Mouse (Mus musculus) lung, embryonic 15.5 days (tissue): ENCODE data around the gene Zfx. TPM values are rescaled to one million over a fixed set of nuclear protein-coding genes. Genes with fewer than 3 reads are reported as not detected.

ENCODE experiments used
- ATAC-seq: fragments of 200-750 bp; cut with Nextera tagmentation; 2 replicates; pipeline ENCODE4 v1.8.0; 2017; ENCODE audit warnings: moderate number of reproducible peaks, borderline replicate concordance; ENCODE audit not compliant: low FRiP score, low TSS enrichment; ENCODE audit errors: extremely low read depth
- H3K27ac ChIP-seq: fragments of 300-500 bp; sonication (generic); 2 replicates; pipeline ENCODE4 v1.5.1; 2015; ENCODE audit warnings: moderate library complexity, mild to moderate bottlenecking, inconsistent platforms
- H3K27me3 ChIP-seq: fragments of 300-500 bp; sonication (generic); 2 replicates; pipeline ENCODE4 v1.6.1; 2015; ENCODE audit warnings: inconsistent platforms
- H3K36me3 ChIP-seq: fragments of 300-500 bp; sonication (generic); 2 replicates; pipeline ENCODE4 v1.6.1; 2015; ENCODE audit warnings: inconsistent platforms
- H3K4me1 ChIP-seq: fragments of 300-500 bp; sonication (generic); 2 replicates; pipeline ENCODE4 v1.6.1; 2015; ENCODE audit warnings: inconsistent platforms
- H3K4me2 ChIP-seq: fragments of 300-500 bp; sonication (generic); 2 replicates; pipeline ENCODE4 v1.6.1; 2015; ENCODE audit warnings: inconsistent platforms, mild to moderate bottlenecking, moderate library complexity
- H3K4me3 ChIP-seq: fragments of 300-500 bp; sonication (generic); 2 replicates; pipeline ENCODE4 v1.5.1; 2015; ENCODE audit warnings: mild to moderate bottlenecking, inconsistent platforms
- H3K9ac ChIP-seq: fragments of 300-500 bp; sonication (generic); 2 replicates; pipeline ENCODE4 v1.6.1; 2015; ENCODE audit warnings: inconsistent platforms
- H3K9me3 ChIP-seq: fragments of 300-500 bp; sonication (generic); 2 replicates; pipeline ENCODE4 v1.6.1; 2016; ENCODE audit warnings: inconsistent platforms
- WGBS: fragments of 180-500 bp; shearing (Covaris S2); methylation state at CpG from one replicate; pipeline ENCODE4 v1.1.7; 2015; 5-methylcytosine and 5-hydroxymethylcytosine counted together
- polyA plus RNA-seq: library from polyadenylated mRNA; unstranded; fragments of >200 nt; fragmentation: Nextera tagmentation; extraction: Ambion mirVana; gene quantifications from 2 replicates; pipeline ENCODE4 v1.2.1, GENCODE M21; 2015

The Zfx gene
- polyA plus RNA-seq, 1 experiment from 2014 or later = 36.7 TPM

DNA sequence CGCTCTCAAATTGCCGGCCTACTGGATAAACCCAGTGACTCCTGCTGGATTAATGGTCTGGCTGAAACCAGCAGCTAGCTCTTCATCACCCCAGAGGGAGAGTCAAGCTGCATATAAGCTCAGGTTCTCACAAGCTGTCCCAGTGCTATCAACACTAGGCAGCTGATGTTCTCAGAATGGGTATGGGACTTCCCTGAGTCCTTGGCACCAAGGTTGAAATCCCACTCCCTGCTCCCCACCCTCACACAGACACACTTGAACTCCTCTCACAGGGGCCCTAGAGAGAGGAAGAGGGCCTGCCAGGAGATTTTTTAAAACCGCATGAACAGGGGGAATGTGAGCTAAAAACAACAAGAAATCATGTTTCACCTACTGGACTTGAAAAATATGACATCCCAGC is 74.5 kb downstream of the Zfx start:
- 69% methylated on average over 3 of the region's 3 CpGs for WGBS
- H3K27me3 ChIP-seq = peaks cover 5% of the 10 kb centered on the region

DNA sequence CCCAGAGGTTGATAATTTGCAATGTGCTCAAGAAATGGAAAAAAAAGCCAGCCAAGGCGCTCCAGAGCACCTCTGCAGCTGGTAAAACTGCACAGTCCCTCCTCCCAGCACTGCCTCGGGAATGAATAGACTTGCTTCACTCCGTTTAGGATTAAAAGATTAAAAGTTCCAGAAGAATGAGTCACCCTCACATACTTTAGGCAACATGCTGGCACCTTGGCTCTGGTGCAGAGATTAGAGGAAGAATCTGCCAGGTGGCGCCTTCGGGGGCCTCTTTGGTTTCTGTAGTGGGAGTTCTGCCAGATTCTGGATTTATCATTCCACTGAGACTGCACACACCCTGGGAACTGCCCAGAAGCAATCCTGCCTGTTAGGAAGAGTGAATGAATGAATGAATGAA is 75.5 kb downstream of the Zfx start:
- no peak overlapping the region for H3K9ac ChIP-seq
- no peaks in the 10 kb centered on the region for H3K4me1 ChIP-seq
- no peaks in the 10 kb centered on the region for H3K9me3 ChIP-seq
- H3K4me3 ChIP-seq = no peak overlapping the region
- 29% methylated on average over 5 of the region's 5 CpGs for WGBS
- ATAC-seq = no peak
- peaks cover 5% of the 10 kb centered on the region for H3K27me3 ChIP-seq
- H3K36me3 ChIP-seq = no peaks in the 10 kb centered on the region
- H3K27ac ChIP-seq = no peak overlapping the region
- no peak overlapping the region for H3K4me2 ChIP-seq

More for the DNA sequence above, 74.5 kb downstream of the Zfx start:
- ATAC-seq = no peak
- Histone ChIP-seq H3K9me3 (no peaks in the 10 kb centered on the region), H3K9ac (no peak overlapping the region), H3K36me3 (no peaks in the 10 kb centered on the region), H3K4me2 (no peak overlapping the region), H3K4me1 (no peaks in the 10 kb centered on the region), H3K4me3 (no peak overlapping the region), H3K27ac (no peak overlapping the region)

GRCm38 (mm10) chrX:94047381-94047780 is 76.1 kb downstream of the Zfx start:
- no peak for ATAC-seq
- H3K27ac ChIP-seq = no peak overlapping the region
- H3K9ac ChIP-seq = no peak overlapping the region
- H3K4me3 ChIP-seq = no peak overlapping the region
- no peak overlapping the region for H3K4me2 ChIP-seq
- no peaks in the 10 kb centered on the region for H3K9me3 ChIP-seq
- H3K4me1 ChIP-seq = no peaks in the 10 kb centered on the region
- 82% methylated on average over 5 of the region's 5 CpGs for WGBS
- H3K36me3 ChIP-seq = no peaks in the 10 kb centered on the region
- H3K27me3 ChIP-seq = peaks cover 5% of the 10 kb centered on the region

DNA sequence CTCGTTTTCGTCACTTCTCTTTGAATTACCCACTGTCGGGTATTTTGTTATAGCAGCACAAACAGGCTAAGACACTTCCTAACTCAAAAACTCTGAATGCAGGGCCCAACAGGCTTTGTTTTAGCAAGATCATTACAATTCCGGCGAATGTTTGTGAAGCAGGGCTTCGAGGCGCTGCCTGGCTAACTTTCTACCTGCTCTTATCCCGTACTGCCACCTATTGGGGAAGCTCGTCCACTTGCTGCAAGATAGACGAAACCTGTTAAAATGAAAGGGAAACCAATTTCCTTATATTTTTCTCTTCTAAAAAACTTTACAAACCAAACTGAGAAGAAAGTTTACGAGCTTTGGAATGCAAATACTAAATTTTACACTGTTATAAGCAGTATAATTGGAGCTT is 90.6 kb downstream of the Zfx start:
- Histone ChIP-seq H3K4me1 (no peaks in the 10 kb centered on the region), H3K36me3 (no peaks in the 10 kb centered on the region), H3K9me3 (no peaks in the 10 kb centered on the region), H3K27me3 (peaks cover 22% of the 10 kb centered on the region; the same call in 1 of the 2 replicates), H3K9ac (no peak overlapping the region), H3K4me3 (no peak overlapping the region), H3K27ac (no peak overlapping the region), H3K4me2 (no peak overlapping the region)
- 25% methylated on average over 11 of the region's 11 CpGs for WGBS
- ATAC-seq = no peak

DNA sequence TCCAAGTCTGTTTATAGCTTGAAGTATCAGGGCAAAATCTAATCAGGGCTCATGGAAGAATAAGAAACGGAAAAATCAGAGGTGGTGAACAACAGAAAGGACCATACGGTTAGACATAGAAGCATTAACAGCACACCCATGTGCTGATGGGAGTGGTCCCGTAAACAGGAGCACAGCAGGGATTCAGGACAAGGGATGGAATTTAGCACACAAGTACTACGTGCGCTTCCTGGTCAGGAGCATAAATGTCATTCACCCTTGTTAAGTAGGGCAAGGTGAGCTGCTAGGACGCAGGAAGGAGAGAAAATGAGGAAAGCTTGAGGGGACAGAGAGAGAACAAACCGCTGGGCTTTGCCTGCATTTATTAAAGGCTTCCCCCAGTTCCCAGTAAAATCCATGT is 93.4 kb downstream of the Zfx start:
- WGBS = 77% methylated on average over 7 of the region's 7 CpGs

More for the DNA sequence above, 93.4 kb downstream of the Zfx start:
- Histone ChIP-seq H3K27ac (no peak overlapping the region), H3K9ac (no peak overlapping the region), H3K4me1 (no peaks in the 10 kb centered on the region), H3K9me3 (no peaks in the 10 kb centered on the region), H3K4me2 (no peak overlapping the region), H3K4me3 (no peak overlapping the region), H3K36me3 (no peaks in the 10 kb centered on the region), H3K27me3 (peaks cover 18% of the 10 kb centered on the region; the same call in 1 of the 2 replicates)
- ATAC-seq = no peak

Other genes starting within 250 kb of the Zfx start
- not detected in 2 replicates for gene AU015836, start 155.0 kb downstream of the Zfx start, polyA plus RNA-seq
- gene Eif2s3x, start 89.2 kb upstream of the Zfx start, polyA plus RNA-seq = 72.6 and 73.5 TPM in 2 replicates
- gene Klhl15, start 110.9 kb upstream of the Zfx start, polyA plus RNA-seq = 7.6 and 7.7 TPM in 2 replicates
- not detected in 2 replicates for gene Fam90a1b, start 243.1 kb upstream of the Zfx start, polyA plus RNA-seq
- 76.3 and 76.7 TPM in 2 replicates for gene Apoo, start 243.4 kb upstream of the Zfx start, polyA plus RNA-seq